Mouse (Mus musculus): ENCODE data around the gene Nrp2.

Gene Nrp2

GRCm38 (mm10) chr1:62812701-62813684 lies 109.9 kb downstream of the Nrp2 start:
- peak; percentile 25 to 31 for DNase-seq (ENCODE audit: low read depth in 2 of 2, low spot score in 2 of 2)

DNA sequence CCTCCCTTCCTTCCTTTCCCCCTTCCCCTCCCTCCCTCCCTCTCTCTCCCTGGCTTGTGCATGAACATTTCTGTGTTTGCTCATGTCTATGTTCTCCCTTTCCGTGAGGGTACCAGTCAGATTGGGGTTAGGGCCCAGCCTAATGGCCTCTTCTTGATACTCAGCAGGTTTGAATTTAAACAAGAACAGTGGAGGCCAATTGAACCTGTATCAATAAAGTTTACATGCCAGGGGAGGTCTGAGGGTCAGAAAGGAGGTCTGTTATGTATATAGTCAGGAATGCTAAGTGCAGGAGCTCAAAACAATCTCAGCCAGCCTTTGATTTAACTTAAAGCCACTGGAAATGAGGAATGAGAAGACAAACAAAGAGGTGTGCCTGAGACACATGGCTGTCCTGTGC lies 110.9 kb downstream of the Nrp2 start:
- no peak for DNase-seq (ENCODE audit: low read depth in 2 of 2, low spot score in 2 of 2)

DNA sequence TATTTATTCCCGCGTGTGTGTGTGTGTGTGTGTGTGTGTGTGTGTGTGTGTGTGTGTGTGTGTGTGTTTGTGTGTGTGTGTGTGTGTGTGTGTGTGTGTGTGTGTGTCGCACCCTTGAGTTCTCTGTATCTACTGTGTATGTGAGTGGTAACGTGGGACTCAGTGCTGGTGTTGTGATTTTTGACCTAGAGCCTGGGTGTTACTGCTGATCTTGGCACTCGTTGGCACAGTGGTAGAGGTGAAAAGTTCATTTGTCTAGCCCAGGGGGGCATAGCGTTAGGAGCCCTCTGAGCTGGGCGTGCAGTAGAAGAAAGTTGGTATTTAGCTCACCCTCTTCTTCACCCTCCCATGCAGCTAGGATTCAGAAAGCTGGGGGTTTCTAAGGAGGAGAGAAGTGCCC lies 114.5 kb downstream of the Nrp2 start:
- no peak for DNase-seq (ENCODE audit: low read depth in 2 of 2, low spot score in 2 of 2)

- no peak for DNase-seq (ENCODE audit: low read depth in 2 of 2, low spot score in 2 of 2)
Measured at GRCm38 (mm10) chr1:62820170-62820569, 117.1 kb downstream of the Nrp2 start.

DNA sequence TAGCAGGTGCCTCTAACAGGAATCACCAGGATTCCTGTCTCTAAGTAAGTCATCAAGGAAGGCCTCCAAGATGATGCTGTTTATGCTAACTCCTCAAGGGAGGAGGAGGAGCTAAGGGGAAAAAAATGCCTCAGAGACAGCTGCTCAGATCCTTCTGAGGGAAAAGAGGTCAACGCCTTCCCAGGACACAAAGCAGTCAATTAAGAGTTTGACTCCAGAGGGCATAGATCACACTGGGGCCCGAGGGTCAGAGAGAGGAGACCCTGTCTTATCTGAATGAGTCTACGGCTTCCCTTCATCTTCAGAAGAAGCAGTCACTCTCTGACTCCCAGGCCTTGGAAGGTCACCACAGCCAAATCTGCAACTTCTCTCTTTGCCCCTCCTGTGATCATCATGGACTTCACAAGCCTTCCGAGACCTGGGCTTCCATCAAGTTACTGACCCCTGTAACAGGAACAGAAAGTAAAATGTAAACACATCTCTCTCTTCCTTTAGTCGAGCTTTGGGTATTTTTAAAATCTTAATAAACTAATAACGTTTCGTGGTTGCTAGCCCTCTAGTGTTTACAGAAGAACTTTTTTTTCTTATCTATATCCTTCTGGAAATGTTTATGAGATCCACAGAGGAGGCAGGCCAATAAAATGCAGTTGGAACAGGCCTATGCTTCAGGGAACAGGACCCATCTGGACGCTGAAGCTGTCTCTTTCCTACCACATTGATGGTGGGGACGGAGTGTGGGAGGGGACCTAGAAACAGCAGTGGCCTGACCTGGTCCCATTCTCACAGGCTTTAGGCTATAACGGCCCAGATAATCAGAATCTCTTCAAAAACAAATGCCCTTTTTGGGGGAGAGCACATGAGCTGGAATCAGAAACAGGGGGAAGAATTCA lies 118.7 kb downstream of the Nrp2 start:
- DNase-seq (ENCODE audit: low read depth in 2 of 2, low spot score in 2 of 2), result no peak

- no peak for DNase-seq (ENCODE audit: low read depth in 2 of 2, low spot score in 2 of 2)
Measured at GRCm38 (mm10) chr1:62823549-62824195, 120.6 kb downstream of the Nrp2 start.

GRCm38 (mm10) chr1:62825822-62826765 lies 123.0 kb downstream of the Nrp2 start:
- DNase-seq (ENCODE audit: low read depth in 2 of 2, low spot score in 2 of 2), result no peak

GRCm38 (mm10) chr1:62827316-62827715 lies 124.2 kb downstream of the Nrp2 start:
- no peak for DNase-seq (ENCODE audit: low read depth in 2 of 2, low spot score in 2 of 2)

DNA sequence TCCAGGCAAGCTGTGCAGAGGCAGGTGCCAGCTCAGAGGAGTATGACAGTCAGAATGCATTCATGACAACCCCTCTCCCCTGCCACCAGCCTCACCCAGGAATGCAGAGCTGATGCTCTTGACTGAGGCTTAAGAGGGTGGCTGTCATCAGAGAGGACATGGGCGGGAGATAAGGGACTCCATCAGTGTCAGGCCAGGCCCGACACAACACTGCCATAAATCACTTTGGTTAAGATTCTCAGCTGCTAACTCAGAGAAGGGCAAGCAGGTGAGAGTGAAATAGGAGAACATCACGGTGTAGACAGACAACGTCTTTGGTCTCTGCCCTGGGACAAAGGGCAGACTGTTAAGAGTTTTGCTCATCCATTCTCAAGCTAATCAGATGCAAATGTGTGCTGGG lies 125.1 kb downstream of the Nrp2 start:
- no peak for DNase-seq (ENCODE audit: low read depth in 2 of 2, low spot score in 2 of 2)

- peak; percentile 38 to 48 for DNase-seq (ENCODE audit: low read depth in 2 of 2, low spot score in 2 of 2)
Measured at GRCm38 (mm10) chr1:62829690-62830417, 126.8 kb downstream of the Nrp2 start.

- DNase-seq (ENCODE audit: low read depth in 2 of 2, low spot score in 2 of 2), result no peak
Measured at GRCm38 (mm10) chr1:62830418-62830769, 127.3 kb downstream of the Nrp2 start.

DNA sequence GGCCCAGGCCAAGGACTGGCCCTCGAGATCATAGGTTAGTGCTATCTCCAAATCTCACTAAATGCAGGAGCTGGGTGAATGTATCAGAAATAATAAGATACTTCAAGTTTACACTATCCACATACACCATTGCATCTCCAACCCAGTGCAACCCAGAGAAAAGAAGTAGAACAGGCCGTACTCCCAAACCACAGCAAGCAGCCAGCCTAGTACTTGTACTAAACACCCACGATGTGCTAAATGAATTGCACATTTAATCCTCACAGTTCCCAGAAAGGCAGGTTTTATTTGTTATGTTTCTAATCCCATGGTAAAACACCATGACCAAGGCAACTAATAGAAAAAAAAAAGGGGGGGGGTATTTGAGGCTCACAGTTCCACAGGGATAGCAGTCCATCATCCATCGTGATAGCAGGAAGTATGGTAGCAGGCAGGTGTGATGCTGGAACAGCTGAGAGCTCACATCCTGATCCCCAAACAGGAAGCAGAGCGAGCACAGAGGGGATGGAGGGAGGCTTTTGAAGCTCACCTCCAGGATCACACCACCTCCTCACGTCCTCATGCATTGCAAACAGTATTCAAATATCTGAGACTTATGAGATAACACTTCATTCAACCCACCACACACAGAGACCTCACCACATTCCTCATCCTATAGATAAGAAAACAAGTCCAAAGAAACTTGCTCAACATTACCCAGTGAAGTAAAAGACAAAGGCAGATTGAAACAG lies 128.8 kb downstream of the Nrp2 start:
- DNase-seq (ENCODE audit: low read depth in 2 of 2, low spot score in 2 of 2), result no peak

GRCm38 (mm10) chr1:62833356-62833755 lies 130.3 kb downstream of the Nrp2 start:
- DNase-seq (ENCODE audit: low read depth in 2 of 2, low spot score in 2 of 2), result no peak

DNA sequence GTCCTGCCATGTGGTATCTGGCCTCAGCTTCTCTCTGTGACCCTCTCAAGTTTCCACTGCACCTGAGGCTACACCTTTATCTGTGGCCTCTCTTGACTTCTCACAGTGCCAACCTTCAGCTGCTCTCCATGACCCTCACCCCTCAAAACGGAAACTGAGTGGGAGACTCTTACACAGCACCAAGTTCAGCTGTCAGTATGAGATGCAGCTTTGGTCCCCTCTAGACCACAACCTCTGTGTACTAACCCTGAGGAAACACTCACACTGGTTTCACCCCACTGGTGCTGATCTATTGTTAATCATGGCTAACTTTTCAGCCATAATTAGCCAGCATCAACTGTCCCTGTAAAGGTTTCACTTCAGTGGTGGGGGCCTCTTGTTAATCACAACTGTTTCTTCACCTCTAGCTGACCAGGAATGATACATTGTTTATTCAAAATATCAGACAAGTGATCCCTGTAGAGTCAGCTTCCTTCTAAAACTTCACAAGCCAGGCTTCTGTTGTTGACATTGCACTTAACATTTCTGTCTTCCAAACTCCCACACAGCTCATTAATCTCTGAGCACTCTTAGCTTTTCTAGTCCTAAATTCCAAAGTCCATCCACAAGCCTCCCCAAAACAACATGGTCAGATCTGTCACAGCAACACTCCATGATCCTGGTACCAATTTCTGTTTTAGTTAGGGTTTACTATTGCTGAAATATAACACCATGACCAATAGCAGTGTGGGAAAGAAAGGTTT lies 131.5 kb downstream of the Nrp2 start:
- DNase-seq (ENCODE audit: low read depth in 2 of 2, low spot score in 2 of 2), result no peak

- no peak for DNase-seq (ENCODE audit: low read depth in 2 of 2, low spot score in 2 of 2)
Measured at GRCm38 (mm10) chr1:62838083-62838482, 135.0 kb downstream of the Nrp2 start.

DNA sequence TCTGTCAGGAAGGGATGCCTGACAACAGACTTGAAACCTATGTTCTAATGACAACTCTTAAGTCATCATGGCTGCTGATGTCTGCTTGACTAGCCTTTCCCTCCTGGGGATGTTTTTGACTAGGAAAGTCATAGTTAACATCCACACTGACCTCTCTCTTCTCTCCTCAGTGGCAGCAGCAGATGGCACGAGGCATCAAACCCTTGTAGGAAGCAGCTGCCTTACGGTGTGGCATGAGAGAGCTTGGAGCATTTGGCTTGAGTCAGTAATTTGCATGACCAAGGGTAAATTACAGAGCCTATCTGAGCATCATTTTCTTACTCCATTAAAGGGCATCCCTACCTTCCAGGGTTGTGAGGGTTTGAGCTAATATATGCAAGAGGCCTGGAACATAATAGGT lies 135.5 kb downstream of the Nrp2 start:
- no peak for DNase-seq (ENCODE audit: low read depth in 2 of 2, low spot score in 2 of 2)

- no peak for DNase-seq (ENCODE audit: low read depth in 2 of 2, low spot score in 2 of 2)
Measured at GRCm38 (mm10) chr1:62843215-62843614, 140.1 kb downstream of the Nrp2 start.

Data from CD8-positive naive resting alpha-beta T cell, adult 2 months (primary cell).